Mouse (Mus musculus) layer of hippocampus, adult 18-20 months (tissue): Measurements from ENCODE around the gene Zfp472. TPM values are rescaled to one million over a fixed set of nuclear protein-coding genes. Genes with fewer than 3 reads are reported as not detected.
"Not testable (repeated sequence)": the region's sequence is repeated elsewhere in the genome, so short reads cannot be mapped to it uniquely, and the experiment has no call there.

ENCODE experiments used
- DNase-seq, 2 experiments: peaks; one replicate each; pipeline ENCODE4 v3.0.0; 2022; ENCODE audit warnings: low spot score in 2 of 2
- total RNA-seq, 2 experiments: library from RNA; stranded (reverse); gene quantifications; 2 replicates each; pipeline ENCODE4 v1.2.3; 2021

The Zfp472 gene
- total RNA-seq, 2 experiments from 2014 or later = 5.1 to 6.2 TPM

GRCm38 (mm10) chr17:32998492-32998891, 32.9 kb downstream of the Zfp472 start:
- no peak for DNase-seq

- no peak for DNase-seq
Observed at GRCm38 (mm10) chr17:33008337-33008736, 42.7 kb downstream of the Zfp472 start.

GRCm38 (mm10) chr17:33020434-33020833, 54.8 kb downstream of the Zfp472 start:
- DNase-seq = not testable (repeated sequence)

Other genes starting within 250 kb of the Zfp472 start
- gene Zfp871, start 177.5 kb upstream of the Zfp472 start, total RNA-seq = 10 to 100 TPM; 83.4 to 88.4 TPM
- gene Zfp811, start 155.9 kb upstream of the Zfp472 start, total RNA-seq = 1 to 10 TPM; 4.7 to 5.3 TPM
- 10 to 100 TPM; 26.6 to 30.7 TPM for gene Zfp799, start 135.6 kb upstream of the Zfp472 start, total RNA-seq
- gene Zfp870, start 74.2 kb upstream of the Zfp472 start, total RNA-seq = 10 to 100 TPM in 1 of 2 experiments, 1 to 10 TPM in 1; 9.9 to 11.1 TPM
- 1 to 10 TPM; 4.3 to 5.5 TPM for gene Cyp4f14, start 48.5 kb upstream of the Zfp472 start, total RNA-seq
- 10 to 100 TPM; 20.9 to 23.1 TPM for gene Cyp4f13, start 18.4 kb upstream of the Zfp472 start, total RNA-seq
- gene Zfp952, start 27.3 kb downstream of the Zfp472 start, total RNA-seq = 10 to 100 TPM; 17.0 to 19.3 TPM
- 10 to 100 TPM; 16.3 to 23.5 TPM for gene Zfp763, start 67.6 kb downstream of the Zfp472 start, total RNA-seq
- not detected for gene 4921501E09Rik, start 102.2 kb downstream of the Zfp472 start, total RNA-seq
- gene Zfp563, start 123.5 kb downstream of the Zfp472 start, total RNA-seq = 10 to 100 TPM; 21.7 TPM
- gene Morc2b, start 173.9 kb downstream of the Zfp472 start, total RNA-seq = 1 to 10 TPM; 3.6 to 3.7 TPM
- gene Olfr55, start 202.6 kb downstream of the Zfp472 start, total RNA-seq = not detected
- gene Olfr239, start 225.5 kb downstream of the Zfp472 start, total RNA-seq = not detected